Mouse (Mus musculus): ENCODE data around the gene Tspan7. TPM values are rescaled to one million over a fixed set of nuclear protein-coding genes. Genes with fewer than 3 reads are reported as not detected.

Tspan7 gene
- total and polyA plus RNA-seq, 2 experiments from 2014 or later: 254 to 629 TPM

- Histone ChIP-seq H3K4me3 (ENCODE audit: low read depth, low read length) (no peak overlapping the region), H3K27me3 (ENCODE audit: insufficient read depth, low read length) (no peaks in the 10 kb centered on the region), H3K9ac (no peak overlapping the region), H3K27ac (ENCODE audit: low read depth, low read length) (no peak overlapping the region), H3K4me1 (ENCODE audit: insufficient read depth) (no peaks in the 10 kb centered on the region), H3K9me3 (ENCODE audit: low read length) (no peaks in the 10 kb centered on the region), H3K36me3 (ENCODE audit: insufficient read depth) (no peaks in the 10 kb centered on the region), H3K4me2 (ENCODE audit: low read depth) (no peak overlapping the region)
- DNase-seq: peak; percentile 43
- no peak for TF ChIP-seq CTCF (IDR thresholded peaks at IDR 0.05; ENCODE audit: low read depth)
- 44% methylated on average over 10 of the region's 10 CpGs for WGBS
- peak; percentile 78 for ATAC-seq
These were observed 5.7 kb upstream of the Tspan7 start for GRCm38 (mm10) chrX:10479031-10479886.

GRCm38 (mm10) chrX:10479943-10480342 lies 5.0 kb upstream of the Tspan7 start:
- ATAC-seq (no peak), DNase-seq (no peak)
- no peaks in the 10 kb centered on the region for H3K27me3 ChIP-seq (ENCODE audit: insufficient read depth, low read length)
- H3K9me3 ChIP-seq (ENCODE audit: low read length): no peaks in the 10 kb centered on the region
- H3K27ac ChIP-seq (ENCODE audit: low read depth, low read length): no peak overlapping the region
- 80% methylated on average over 4 of the region's 4 CpGs for WGBS
- H3K9ac ChIP-seq: no peak overlapping the region
- no peak overlapping the region for H3K4me3 ChIP-seq (ENCODE audit: low read depth, low read length)
- no peaks in the 10 kb centered on the region for H3K4me1 ChIP-seq (ENCODE audit: insufficient read depth)
- no peak overlapping the region for H3K4me2 ChIP-seq (ENCODE audit: low read depth)
- no peak for TF ChIP-seq CTCF (IDR thresholded peaks at IDR 0.05; ENCODE audit: low read depth)
- no peaks in the 10 kb centered on the region for H3K36me3 ChIP-seq (ENCODE audit: insufficient read depth)

- Histone ChIP-seq H3K27me3 (ENCODE audit: insufficient read depth, low read length) (no peaks in the 10 kb centered on the region), H3K4me3 (ENCODE audit: low read depth, low read length) (peak overlapping the region; percentile 53), H3K4me2 (ENCODE audit: low read depth) (peak overlapping the region; percentile 50), H3K36me3 (ENCODE audit: insufficient read depth) (no peaks in the 10 kb centered on the region), H3K9me3 (ENCODE audit: low read length) (no peaks in the 10 kb centered on the region), H3K9ac (peak overlapping the region; percentile 69), H3K27ac (ENCODE audit: low read depth, low read length) (peak overlapping the region; percentile 82), H3K4me1 (ENCODE audit: insufficient read depth) (no peaks in the 10 kb centered on the region)
- DNase-seq: peak; percentile 84
- 19% methylated on average over 27 of the region's 27 CpGs for WGBS
- TF ChIP-seq CTCF (IDR thresholded peaks at IDR 0.05; ENCODE audit: low read depth): no peak; the same call in none of the 2 replicates
- ATAC-seq: peak; percentile 93
These were observed 780 bp downstream of the Tspan7 start for GRCm38 (mm10) chrX:10485664-10486211.

DNA sequence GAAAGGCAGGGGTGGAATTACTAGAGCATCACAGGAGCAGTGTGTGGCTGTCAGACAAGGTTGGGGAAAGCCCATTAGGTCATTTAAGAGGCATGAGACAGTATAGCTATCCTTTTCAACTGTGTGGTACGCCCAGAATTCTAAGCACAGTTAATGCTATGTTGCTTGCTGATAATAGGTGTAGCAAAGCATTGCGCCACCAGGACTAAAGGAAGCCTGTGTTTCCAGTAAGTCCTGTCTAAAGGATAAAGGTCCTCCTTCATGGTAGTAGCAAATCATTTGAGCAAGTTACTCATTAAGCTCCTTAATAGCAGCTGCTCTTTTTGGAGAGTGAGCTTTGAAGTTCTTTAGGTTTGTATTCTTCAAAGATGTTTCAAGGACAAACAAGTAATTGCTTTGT lies 13.6 kb downstream of the Tspan7 start:
- Histone ChIP-seq H3K9ac (no peak overlapping the region), H3K4me1 (ENCODE audit: insufficient read depth) (no peaks in the 10 kb centered on the region), H3K27me3 (ENCODE audit: insufficient read depth, low read length) (no peaks in the 10 kb centered on the region), H3K4me2 (ENCODE audit: low read depth) (no peak overlapping the region), H3K27ac (ENCODE audit: low read depth, low read length) (no peak overlapping the region), H3K4me3 (ENCODE audit: low read depth, low read length) (no peak overlapping the region), H3K9me3 (ENCODE audit: low read length) (no peaks in the 10 kb centered on the region), H3K36me3 (ENCODE audit: insufficient read depth) (no peaks in the 10 kb centered on the region)
- DNase-seq (no peak), ATAC-seq (no peak)
- WGBS: 75% methylated on average over 2 of the region's 2 CpGs
- no peak for TF ChIP-seq CTCF (IDR thresholded peaks at IDR 0.05; ENCODE audit: low read depth)

GRCm38 (mm10) chrX:10502616-10503015 lies 17.7 kb downstream of the Tspan7 start:
- no peak overlapping the region for H3K27ac ChIP-seq (ENCODE audit: low read depth, low read length)

GRCm38 (mm10) chrX:10514417-10514816 lies 29.5 kb downstream of the Tspan7 start:
- Histone ChIP-seq H3K9ac (no peak overlapping the region), H3K4me2 (ENCODE audit: low read depth) (no peak overlapping the region), H3K4me3 (ENCODE audit: low read depth, low read length) (no peak overlapping the region), H3K27ac (ENCODE audit: low read depth, low read length) (no peak overlapping the region), H3K9me3 (ENCODE audit: low read length) (no peaks in the 10 kb centered on the region), H3K4me1 (ENCODE audit: insufficient read depth) (no peaks in the 10 kb centered on the region), H3K36me3 (ENCODE audit: insufficient read depth) (no peaks in the 10 kb centered on the region), H3K27me3 (ENCODE audit: insufficient read depth, low read length) (no peaks in the 10 kb centered on the region)
- DNase-seq (no peak), ATAC-seq (no peak)
- TF ChIP-seq CTCF (IDR thresholded peaks at IDR 0.05; ENCODE audit: low read depth): no peak
- WGBS: 81% methylated on average over 5 of the region's 5 CpGs

More at GRCm38 (mm10) chrX:10502616-10503015, 17.7 kb downstream of the Tspan7 start:
- no peak overlapping the region for H3K4me3 ChIP-seq (ENCODE audit: low read depth, low read length)
- DNase-seq (no peak), ATAC-seq (no peak)
- no peaks in the 10 kb centered on the region for H3K27me3 ChIP-seq (ENCODE audit: insufficient read depth, low read length)
- 64% methylated on average over 2 of the region's 2 CpGs for WGBS
- no peaks in the 10 kb centered on the region for H3K4me1 ChIP-seq (ENCODE audit: insufficient read depth)
- no peak overlapping the region for H3K4me2 ChIP-seq (ENCODE audit: low read depth)
- no peaks in the 10 kb centered on the region for H3K9me3 ChIP-seq (ENCODE audit: low read length)
- no peaks in the 10 kb centered on the region for H3K36me3 ChIP-seq (ENCODE audit: insufficient read depth)
- TF ChIP-seq CTCF (IDR thresholded peaks at IDR 0.05; ENCODE audit: low read depth): no peak
- H3K9ac ChIP-seq: no peak overlapping the region

DNA sequence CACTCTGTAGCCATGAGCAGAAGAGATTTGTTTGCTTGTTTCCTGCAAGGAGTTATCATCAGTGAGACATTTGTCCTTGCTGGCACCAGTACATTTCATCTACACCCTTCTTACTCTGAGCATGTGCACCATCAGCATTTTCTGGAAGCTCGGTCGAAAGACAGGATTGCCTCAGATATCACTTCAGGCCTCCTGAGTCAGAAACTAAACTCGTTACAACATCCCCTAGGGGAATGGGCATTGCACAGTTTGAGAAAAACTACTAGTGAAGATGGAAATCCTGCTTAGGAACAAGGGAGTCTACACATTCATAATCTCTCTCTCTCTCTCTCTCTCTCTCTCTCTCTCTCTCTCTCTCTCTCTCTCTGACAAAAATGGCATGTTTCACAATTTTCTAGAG lies 30.0 kb downstream of the Tspan7 start:
- TF ChIP-seq CTCF (IDR thresholded peaks at IDR 0.05; ENCODE audit: low read depth): no peak
- Histone ChIP-seq H3K4me3 (ENCODE audit: low read depth, low read length) (no peak overlapping the region), H3K27ac (ENCODE audit: low read depth, low read length) (no peak overlapping the region), H3K9me3 (ENCODE audit: low read length) (no peaks in the 10 kb centered on the region), H3K4me2 (ENCODE audit: low read depth) (no peak overlapping the region), H3K9ac (no peak overlapping the region), H3K4me1 (ENCODE audit: insufficient read depth) (no peaks in the 10 kb centered on the region), H3K36me3 (ENCODE audit: insufficient read depth) (no peaks in the 10 kb centered on the region), H3K27me3 (ENCODE audit: insufficient read depth, low read length) (no peaks in the 10 kb centered on the region)
- ATAC-seq: no peak
- WGBS: 48% methylated on average over 3 of the region's 3 CpGs
- DNase-seq: no peak
